Mouse (Mus musculus) granulocyte monocyte progenitor cell, adult 5-6 weeks (primary cell): ENCODE results near the gene Reep3. TPM values are rescaled to one million over a fixed set of nuclear protein-coding genes. Genes with fewer than 3 reads are reported as not detected.

ENCODE experiments used
- ATAC-seq: replicated peaks from 2 replicates; pipeline ENCODE4 v1.8.0; 2016; ENCODE audit warnings: mild to moderate bottlenecking, moderate TSS enrichment, inconsistent platforms; ENCODE audit not compliant: poor library complexity, severe bottlenecking
- total RNA-seq, 2 experiments: library from RNA; stranded (forward) in 1 of 2; stranded (reverse) in 1 of 2; fragments of 200-712, 200-1000 nt in 1 of 2; fragments of >200 nt in 1 of 2; fragmentation: Nextera tagmentation in 1 of 2; gene quantifications; 2 replicates each; pipeline ENCODE4 v1.2.3; 2014 to 2017

Reep3 gene
- total RNA-seq, 2 experiments from 2014 or later: 13.4 to 22.3 TPM

DNA sequence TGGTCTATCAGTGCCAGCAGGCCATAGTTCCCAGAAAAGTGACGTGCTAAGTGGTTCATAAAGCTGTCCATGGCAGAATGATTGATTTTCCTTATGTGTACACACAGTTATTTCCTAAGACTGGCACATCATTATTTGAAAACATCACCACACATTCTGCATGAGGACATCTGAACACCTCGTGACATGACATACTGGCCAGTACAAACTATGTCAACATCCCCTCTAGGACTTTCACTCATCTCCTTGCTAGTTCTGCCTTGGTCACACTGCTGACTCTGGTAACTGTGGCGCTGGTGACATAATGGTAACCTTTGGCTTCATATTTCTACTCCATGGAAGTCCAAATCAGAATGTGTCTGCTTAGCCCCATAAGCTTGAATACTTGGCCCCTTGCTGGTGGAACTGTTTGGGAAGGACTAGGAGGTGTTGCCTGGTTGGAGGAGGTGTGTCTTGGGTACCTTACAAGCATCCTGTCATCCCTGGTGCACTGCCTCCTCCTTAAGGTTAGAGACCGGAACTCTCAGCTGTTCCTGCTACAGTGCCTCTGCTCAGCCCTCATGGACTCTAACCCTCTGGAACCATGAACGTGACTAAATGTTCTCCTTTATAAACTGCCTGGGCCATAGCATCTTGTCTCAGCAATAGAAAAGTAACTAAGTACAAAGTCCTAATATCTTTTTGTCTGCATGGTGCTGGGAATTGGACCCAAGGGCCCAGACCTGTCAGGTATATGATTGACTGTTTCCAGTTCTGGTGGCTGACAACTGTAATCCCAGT lies 9.1 kb downstream of the Reep3 start:
- peak; percentile 17; the same call in 1 of the 2 replicates for ATAC-seq

DNA sequence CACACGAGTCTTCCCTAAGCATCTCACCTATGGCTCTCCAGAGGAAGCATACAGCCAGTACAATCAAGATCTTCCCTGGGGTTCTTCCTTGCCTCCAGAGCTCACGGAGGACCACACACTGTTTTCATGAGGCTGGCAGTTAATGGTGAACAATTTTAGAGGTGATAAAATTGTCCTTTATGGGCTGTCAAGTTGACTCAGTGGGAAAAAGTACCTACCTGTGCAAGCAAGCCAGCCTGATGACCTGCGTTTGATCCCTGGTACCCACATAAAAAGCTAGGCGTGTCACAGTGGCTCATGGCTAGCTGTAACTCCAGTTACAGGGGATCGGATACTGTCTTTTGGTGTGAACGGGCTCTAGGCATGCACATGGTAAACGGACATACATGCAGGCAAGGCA lies 10.8 kb downstream of the Reep3 start:
- no peak for ATAC-seq

DNA sequence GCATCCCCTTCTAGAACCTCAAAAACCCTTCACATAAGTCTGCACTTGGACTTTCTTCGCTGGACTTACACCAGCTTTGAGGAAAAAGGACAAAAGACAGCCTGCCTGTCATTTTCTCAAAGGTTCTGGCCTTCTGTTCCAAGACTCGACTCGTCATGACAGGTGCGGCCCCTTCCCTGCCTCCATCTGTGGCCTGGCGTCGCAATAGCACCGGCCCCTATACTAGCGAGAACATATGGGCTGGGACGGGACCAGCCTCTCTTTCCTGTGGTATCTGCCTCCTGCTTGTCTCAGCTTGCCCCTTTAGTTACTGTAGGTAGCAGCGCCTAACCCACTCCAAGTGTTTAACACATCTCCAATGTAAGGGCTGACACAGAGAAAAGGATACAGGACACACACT lies 11.6 kb downstream of the Reep3 start:
- ATAC-seq: no peak

DNA sequence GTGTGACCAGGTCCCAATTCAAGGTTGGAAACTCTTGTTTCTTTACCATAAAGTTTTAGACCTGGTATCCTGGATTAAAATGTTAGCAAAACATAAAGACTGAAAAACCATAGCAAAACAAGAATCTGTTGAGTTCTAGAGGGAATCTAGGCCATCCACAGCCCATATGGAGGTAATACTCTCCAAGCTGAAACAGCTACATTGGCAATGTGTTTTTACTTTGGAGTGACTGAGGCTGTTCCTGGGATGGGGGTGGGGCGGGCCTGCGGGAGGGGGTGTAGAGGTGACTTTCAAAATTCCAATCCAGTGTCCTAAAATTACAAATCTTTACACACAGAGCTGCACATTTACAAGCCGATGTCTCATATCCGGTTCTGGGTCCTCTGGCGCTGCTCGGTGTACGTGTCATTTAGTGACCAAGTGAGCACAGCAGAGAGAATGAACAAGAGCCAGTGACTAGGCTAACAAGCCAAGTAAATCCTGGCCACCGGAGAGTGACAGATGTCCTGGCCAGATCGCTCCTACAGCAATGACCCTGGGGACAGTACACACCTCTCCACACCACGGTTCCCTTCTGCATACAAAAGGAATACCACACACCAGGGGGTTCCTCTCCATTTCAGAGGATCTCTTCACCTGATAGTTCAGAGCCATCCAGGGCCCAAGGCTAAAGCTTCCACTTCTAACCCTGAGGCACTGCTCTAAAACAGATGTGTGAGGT lies 13.1 kb downstream of the Reep3 start:
- ATAC-seq: no peak

DNA sequence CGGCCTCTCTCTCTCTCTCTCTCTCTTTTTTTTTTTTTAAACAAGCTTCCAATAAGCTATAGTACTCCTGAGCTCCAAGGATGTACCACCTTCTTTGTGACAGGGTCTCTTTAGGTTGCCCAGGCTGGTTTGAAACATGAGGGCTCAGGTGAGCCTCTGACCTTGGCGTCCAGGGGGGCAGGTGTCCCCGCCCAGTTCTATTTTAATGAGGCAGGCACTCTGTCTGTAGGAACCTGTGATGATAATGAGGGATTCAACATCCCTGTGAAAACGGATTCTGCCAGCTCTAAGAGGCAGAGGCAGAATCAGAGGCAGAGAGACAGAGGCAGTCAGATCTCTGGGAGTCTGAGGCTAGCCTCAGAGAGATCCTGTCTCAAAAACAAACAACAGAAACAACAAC lies 14.2 kb downstream of the Reep3 start:
- ATAC-seq: no peak

DNA sequence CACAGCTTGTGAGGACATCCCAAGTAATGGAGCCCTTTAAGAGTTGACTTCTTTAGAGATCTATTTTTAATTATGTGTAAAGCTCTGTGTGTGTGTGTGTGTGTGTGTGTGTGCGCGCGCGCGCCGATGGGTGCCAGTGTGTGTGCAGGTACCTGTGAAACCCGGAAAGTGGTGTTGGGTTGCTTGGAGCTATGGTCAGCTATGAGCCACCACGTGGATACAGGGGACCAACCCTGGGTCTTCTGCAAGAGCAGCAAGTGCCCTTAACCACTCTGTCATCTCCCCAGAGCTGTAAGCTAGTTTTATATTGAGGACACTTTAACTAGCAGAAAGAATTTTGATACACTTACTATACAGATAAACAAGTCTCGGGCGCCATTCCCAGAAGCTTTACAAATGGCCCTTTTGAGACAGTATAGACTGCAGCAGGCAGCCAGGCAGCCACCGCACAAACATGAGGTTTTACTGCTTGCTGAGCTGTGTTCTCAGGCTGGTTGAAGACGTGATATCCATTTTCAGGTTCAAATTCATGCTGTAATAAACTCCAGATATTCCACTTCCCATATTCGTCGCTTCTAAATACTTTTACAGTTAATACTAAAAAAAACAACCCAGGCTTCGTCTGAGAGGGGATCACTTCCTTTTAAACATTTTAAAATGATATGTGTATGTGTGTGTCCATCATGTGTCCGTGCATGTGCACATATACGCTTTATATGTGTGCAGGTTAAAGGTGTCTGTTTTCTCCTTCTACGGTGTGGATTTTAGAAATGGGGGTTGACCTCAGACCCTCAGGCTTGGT lies 15.3 kb downstream of the Reep3 start:
- peak; percentile 77 for ATAC-seq

DNA sequence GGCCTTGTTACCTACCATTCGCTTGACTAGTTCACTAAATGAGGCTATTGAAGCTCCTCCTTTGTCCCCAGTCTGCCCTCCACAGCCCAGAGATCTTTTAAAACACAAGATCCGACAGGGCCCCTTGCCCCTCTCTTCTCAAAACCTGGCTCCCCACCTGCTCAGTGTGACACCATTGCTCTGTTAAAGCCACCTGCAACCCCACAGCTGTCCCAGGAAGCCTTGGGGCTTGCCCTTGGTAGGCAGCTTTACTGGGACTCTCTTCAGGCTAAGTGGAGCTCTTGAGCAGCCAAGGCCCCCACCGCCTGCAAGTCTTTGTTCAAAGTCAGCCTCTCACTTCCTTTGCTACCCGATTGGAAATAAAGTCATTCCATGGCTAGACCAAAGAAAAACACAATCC lies 17.7 kb downstream of the Reep3 start:
- no peak for ATAC-seq

DNA sequence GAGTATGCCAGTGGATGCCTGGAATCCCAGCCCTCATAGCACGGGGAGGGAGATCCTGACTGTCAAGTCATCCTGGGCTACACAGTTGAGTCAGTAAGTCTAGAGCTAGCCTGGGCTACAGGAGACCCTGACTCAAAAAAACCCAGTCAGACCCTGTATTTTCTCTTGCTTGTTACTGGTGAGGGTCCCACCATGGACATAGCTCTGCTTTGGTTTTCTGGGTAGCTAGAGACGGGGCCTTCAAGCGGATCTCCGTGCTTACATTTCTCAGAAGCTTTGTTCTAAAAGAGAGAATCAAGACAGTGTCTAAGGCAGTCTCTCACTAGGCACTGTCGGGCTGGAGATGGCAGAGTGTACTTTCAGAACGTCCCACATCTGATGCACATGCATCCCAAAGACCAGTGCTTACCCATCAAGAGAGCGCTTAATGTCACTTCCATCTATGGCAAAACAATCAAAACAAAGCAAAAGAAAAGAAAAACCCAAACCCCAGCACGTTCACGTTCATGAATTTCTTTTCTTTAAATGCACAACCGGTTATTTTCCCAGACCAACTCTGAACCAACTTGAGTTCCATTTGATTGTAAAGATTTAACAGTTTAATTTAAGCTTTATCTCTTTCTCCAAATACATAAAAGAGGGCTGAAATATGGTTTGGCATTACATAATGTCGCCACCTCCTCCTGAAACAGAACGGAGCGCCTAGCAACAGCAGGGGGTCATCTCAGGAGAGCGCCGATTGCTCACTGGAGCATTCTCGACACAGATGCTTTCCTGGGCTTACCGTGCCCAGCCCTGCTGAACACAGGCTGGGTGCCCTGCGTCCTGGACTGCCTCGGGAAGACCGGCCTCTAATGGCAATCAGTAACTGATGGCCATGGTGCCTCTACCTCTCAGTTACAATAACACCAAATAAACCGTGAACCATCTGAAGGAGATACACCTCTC lies 20.5 kb downstream of the Reep3 start:
- ATAC-seq: no peak

DNA sequence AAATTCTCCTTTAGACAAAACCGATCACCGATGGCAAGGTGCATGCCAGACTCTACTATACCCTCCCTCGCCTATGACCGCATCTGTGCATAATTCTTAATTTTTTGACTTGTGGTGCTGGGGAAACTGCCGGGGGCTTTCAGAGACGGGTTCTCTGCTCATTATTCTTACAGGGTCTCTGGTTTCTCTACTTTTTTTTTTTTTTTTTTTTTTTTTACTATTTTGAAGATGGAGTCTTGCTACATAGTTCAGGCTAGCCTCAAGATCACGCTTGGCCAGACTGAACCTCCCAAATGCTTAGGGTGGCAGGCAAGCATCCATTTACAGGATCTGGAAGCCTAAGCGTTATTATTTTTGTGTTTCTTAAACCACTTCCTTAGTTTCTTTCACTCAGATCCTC lies 23.2 kb downstream of the Reep3 start:
- ATAC-seq: no peak

DNA sequence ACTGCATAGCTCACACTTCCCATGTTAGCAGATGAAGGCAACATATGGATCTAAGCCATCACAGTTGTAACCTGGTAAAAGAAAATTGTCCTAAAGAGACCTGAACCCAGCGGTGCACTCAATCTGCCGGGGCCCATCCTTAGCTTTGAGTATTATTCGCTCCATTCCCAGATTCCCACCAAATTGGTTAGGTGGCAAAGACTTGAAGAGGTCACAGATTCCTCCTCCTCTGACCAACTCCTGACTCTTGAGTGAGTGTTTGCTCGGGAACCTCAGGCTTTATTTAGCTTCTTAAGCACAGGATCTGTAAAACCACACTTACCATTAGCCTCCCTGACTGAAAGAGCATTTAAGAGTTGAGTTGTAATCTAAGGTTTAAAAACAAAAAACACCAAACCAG lies 24.1 kb downstream of the Reep3 start:
- no peak for ATAC-seq

DNA sequence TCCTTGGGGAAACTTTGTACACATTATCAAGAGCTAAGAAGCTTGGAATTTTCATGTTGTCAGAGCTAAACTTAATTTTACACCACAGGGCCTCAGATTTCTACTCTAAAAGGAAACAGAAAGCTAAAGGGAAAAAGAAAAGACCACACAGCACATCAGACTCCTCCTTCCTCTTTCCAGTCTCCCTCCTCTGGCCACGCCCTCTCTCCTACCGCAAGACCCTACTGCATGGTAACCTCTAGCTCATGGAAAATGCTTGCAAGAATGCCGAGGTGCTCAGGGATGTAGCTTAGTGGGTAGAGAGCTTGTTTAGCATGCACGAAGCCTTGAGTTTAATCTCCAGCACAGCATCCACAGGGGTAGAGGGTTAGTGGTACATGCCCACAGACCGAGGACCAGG lies 24.9 kb downstream of the Reep3 start:
- peak; percentile 82 for ATAC-seq

DNA sequence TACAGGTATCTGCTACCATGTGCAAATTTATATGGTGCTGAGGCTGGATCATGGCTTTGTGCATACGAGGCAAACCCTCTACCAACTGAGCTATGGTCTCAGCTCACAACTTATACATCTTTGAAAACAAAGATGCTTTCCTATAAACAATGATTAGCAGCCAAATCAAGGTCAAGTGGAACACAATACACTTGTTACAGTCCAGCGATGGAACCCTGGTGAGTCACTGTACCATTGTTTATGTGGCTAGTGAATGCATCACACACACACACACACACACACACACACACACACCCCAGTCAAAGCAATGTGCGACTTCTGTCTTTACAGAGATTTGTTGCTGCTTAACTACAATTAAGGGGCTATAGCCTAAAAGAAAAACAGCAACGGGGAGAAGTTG lies 25.4 kb downstream of the Reep3 start:
- no peak for ATAC-seq

DNA sequence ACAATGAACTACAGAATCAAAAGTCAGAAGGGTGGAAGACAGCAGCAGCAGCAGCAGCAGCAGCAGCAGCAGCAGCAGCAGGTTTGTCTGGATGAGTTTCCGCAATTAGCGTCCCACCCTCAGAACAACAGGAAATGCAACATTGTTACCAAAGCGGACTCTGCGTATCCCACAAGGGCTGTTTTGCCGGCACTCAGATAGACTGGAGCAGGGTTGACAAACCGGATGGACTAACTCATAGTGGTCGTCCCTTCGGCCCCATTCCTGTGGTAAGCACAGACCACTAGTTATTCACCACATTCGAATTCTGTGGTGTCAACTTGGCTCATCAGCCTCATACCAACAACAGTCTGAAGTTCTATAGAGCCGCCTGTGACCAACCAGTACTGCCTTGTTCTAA lies 27.7 kb downstream of the Reep3 start:
- peak; percentile 87 for ATAC-seq

DNA sequence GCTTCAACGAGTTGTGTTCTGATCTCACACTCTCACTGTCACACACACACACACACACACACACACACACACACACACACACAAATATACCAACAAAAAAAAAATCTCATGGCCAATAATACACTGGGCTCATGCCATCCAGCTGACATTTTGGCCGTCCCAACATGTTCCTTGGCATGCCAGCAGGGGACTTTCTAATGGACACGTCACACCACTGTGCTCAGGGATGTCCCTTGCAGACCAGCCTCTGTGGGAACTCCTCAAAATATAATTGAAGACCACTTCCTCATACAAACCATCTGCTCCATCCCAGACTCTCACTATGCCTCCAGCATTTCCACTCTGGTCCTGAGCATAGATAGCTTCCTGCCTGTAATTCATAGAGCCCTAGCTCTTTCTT lies 30.3 kb downstream of the Reep3 start:
- peak; percentile 58 for ATAC-seq

DNA sequence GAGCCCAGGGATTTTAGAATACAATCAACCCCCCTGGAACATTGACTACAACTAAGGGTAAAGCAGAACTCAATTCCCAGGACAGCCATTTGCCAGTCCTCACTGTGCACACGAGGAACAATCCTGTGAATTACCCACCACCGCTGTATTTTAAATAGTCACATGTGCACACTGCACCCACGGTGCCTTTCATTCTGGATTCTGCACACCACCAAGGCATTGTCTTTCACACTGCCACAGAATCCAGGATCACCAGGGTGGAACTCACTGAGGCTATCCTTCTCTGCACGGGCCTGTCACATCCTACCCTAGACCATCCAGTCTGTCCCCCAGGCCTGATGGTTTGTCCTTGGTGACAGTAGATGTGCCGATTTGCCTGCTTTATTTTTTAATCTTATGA lies 30.8 kb downstream of the Reep3 start:
- no peak for ATAC-seq

DNA sequence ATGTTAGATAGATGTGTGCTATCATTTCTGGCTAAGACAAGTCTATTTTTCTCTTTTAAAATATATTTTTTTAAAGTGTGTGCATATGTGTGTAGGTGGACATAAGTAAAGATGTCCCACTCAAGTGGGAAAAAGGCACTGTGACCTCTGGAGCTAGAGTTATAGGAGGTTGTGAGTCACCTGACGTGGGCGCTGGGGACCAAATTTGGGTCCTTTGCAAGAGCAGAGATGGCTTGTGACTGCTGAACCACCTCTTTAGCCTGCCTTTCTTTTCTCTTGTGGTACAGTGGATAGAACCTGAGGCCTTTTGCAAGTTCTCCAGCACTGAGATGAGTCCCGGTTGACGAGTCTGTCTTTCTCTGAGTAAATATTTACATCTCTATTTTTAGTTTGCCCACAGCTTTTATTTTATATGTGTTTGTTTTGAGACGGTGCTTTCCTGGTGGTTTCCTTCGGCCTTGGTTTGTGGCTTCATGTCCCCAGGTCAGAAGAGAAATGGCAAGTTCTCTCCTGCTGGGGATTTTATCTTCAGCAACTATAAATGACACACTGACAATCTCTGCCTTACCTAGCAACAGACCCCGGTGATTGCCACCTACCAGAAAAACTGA lies 31.4 kb downstream of the Reep3 start:
- no peak for ATAC-seq

DNA sequence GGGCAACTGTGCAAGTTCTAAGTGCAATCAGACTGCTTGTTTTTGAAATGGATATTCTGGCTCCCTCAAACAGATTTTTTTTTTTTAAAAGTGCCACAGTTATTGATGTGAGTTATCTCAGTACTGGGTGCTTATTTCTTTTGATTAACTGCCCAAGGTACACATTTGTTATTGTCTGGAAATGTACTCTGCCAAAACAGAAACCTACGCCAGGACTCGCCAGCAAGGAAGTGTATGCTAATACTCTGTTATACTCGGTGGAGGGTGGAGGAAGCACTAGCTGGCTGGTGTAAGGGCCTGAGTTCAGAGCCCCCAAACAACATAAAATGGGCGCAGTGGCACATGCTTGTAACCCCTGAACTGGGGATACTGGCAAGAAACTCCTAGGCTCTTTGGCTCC lies 34.9 kb downstream of the Reep3 start:
- no peak for ATAC-seq

DNA sequence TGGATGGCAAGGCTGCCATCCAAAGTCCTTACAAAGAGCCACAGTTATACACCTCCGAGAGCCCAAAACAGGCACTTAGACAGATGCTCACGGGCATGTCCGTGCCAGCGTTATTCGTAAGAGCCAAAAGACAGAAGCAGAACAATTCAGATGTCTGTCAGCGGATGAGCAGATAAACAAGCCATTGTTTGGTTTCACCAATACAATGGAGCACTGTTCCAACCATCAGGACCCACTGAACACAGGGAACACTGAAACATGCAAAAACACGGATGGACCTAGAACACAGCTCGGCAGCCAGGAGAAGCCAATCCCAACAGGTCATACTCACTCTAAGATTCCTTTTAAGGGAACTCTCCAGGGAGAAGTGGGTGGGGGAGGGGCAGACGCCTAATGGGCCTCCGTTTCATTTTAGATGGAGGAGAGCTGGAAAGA lies 35.4 kb downstream of the Reep3 start:
- ATAC-seq: no peak

DNA sequence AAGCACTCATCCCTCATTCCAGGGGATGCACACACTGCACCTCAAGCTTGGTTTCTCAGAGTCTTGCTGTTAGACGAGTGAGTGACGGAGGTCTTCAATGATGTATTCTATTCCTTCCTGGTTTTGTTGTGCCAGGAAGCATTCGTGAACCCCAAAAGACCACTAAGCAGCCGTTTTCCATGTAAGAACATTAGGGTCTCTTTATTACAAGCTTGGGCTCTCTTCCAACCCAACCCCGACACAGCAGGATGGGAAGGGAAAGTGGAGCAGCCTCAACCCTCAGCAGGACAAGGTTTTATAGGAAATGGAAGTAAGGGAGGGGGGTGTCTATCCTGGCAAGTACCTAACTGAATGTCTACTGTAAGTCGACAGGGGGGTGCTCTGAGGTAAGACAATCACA lies 38.0 kb downstream of the Reep3 start:
- ATAC-seq: no peak

DNA sequence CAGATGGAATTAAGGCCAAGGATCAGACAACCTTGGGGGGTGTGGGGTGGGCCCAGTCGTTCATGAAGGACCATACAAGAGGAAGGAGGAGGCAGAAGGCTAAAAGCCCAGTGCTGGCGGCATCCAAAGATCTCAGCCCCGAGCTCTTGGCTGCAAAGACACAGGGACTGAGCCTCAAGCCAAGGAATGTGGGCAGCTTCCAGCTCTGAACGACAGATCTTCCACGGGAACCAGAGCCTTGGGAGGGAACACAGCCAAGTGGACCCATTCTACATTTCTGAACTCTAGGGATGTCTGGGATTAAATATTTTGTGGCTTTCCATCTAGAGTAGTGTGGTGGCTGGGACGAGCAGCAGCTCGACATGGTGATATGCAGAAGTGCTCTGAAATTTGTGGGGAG lies 38.4 kb downstream of the Reep3 start:
- ATAC-seq: no peak
